Mouse (Mus musculus) frontal cortex, postnatal 36 days (tissue): ENCODE data around the gene Ptprj.
A peak's percentile ranks its signal among the peaks of the same experiment; 100 is the strongest.
"Not testable (repeated sequence)": the region's sequence is repeated elsewhere in the genome, so short reads cannot be mapped to it uniquely, and the experiment has no call there.

Experiments used
- DNase-seq, 2 experiments: peaks; one replicate each; pipeline ENCODE4 v3.0.0; 2022; ENCODE audit warnings: low spot score in 2 of 2

The Ptprj gene

GRCm38 (mm10) chr2:90480747-90481308 lies 99.6 kb downstream of the Ptprj start:
- peak in 1 of 2 experiments; percentile 40 for DNase-seq

- DNase-seq = no peak
Observed at GRCm38 (mm10) chr2:90478531-90478930, 101.9 kb downstream of the Ptprj start.

GRCm38 (mm10) chr2:90477617-90478016 lies 102.8 kb downstream of the Ptprj start:
- DNase-seq = no peak

GRCm38 (mm10) chr2:90476792-90477191 lies 103.7 kb downstream of the Ptprj start:
- DNase-seq = no peak

GRCm38 (mm10) chr2:90476319-90476718 lies 104.1 kb downstream of the Ptprj start:
- DNase-seq = no peak

GRCm38 (mm10) chr2:90474593-90475405 lies 105.6 kb downstream of the Ptprj start:
- peak; percentile 83 to 84 for DNase-seq

- DNase-seq = no peak
Observed at GRCm38 (mm10) chr2:90472701-90473100, 107.7 kb downstream of the Ptprj start.

- no peak for DNase-seq
Observed at GRCm38 (mm10) chr2:90470122-90470521, 110.3 kb downstream of the Ptprj start.

- DNase-seq = no peak
Observed at GRCm38 (mm10) chr2:90466480-90466879, 114.0 kb downstream of the Ptprj start.

- DNase-seq = no peak
Observed at GRCm38 (mm10) chr2:90463735-90464134, 116.7 kb downstream of the Ptprj start.

- no peak for DNase-seq
Observed at GRCm38 (mm10) chr2:90462252-90462651, 118.2 kb downstream of the Ptprj start.

GRCm38 (mm10) chr2:90457946-90458345 lies 122.5 kb downstream of the Ptprj start:
- DNase-seq = no peak

- DNase-seq = no peak
Observed at GRCm38 (mm10) chr2:90452380-90452779, 128.1 kb downstream of the Ptprj start.

GRCm38 (mm10) chr2:90448967-90449740 lies 131.3 kb downstream of the Ptprj start:
- DNase-seq = no peak

- DNase-seq = no peak
Observed at GRCm38 (mm10) chr2:90443811-90444210, 136.6 kb downstream of the Ptprj start.

- not testable (repeated sequence) for DNase-seq
Observed at GRCm38 (mm10) chr2:90441811-90442210, 138.6 kb downstream of the Ptprj start.

GRCm38 (mm10) chr2:90440169-90440568 lies 140.3 kb downstream of the Ptprj start:
- not testable (repeated sequence) for DNase-seq

GRCm38 (mm10) chr2:90437453-90437852 lies 143.0 kb downstream of the Ptprj start:
- not testable (repeated sequence) for DNase-seq

- DNase-seq = not testable (repeated sequence)
Observed at GRCm38 (mm10) chr2:90429782-90430181, 150.7 kb downstream of the Ptprj start.

- not testable (repeated sequence) for DNase-seq
Observed at GRCm38 (mm10) chr2:90428988-90429717, 151.3 kb downstream of the Ptprj start.

- DNase-seq = not testable (repeated sequence)
Observed at GRCm38 (mm10) chr2:90424937-90425336, 155.5 kb downstream of the Ptprj start.

- not testable (repeated sequence) for DNase-seq
Observed at GRCm38 (mm10) chr2:90422282-90422681, 158.2 kb downstream of the Ptprj start.
